Mouse (Mus musculus): ENCODE measurements at regions not wholly inside any gene's neighbourhood (a gene's known extent, or its start where the extent isn't known, plus 50 kb on each side); places are given as distances from the start of the nearest gene placed in this dataset.

- no peaks in the 10 kb centered on the region for H3K9me3 ChIP-seq (ENCODE audit: control insufficient read depth, low read length)
- no peaks in the 10 kb centered on the region for H3K27me3 ChIP-seq (ENCODE audit: control insufficient read depth, insufficient read depth, low read length)
- no peaks in the 10 kb centered on the region for H3K36me3 ChIP-seq (ENCODE audit: control insufficient read depth, insufficient read depth, low read length)
- WGBS: 50% methylated on average over 10 of the region's 10 CpGs
- peak overlapping the region; percentile 26 to 55 for H3K27ac ChIP-seq (replicated peaks in 1 of 2; ENCODE audit: control insufficient read depth in 1 of 2, insufficient read depth in 1 of 2, low read depth in 2 of 2, low read length in 2 of 2)
- H3K4me3 ChIP-seq (ENCODE audit: control insufficient read depth in 1 of 2, insufficient read depth in 1 of 2, low read depth in 1 of 2, low read length in 2 of 2): no peak overlapping the region
- no peak overlapping the region for H3K9ac ChIP-seq (ENCODE audit: low read length)
- 0 out of 2 replicates have a peak, but pooled peaks have one; percentile 43 for ATAC-seq (ENCODE audit: insufficient number of reproducible peaks, insufficient read depth, low FRiP score, low read depth)
- H3K4me1 ChIP-seq (ENCODE audit: control insufficient read depth in 2 of 2, insufficient read depth in 2 of 2, low read length in 2 of 2): peaks cover 3 to 12% of the 10 kb centered on the region in 2 experiments; a peak in 2 of 4 replicates
- no peak overlapping the region for H3K4me2 ChIP-seq (ENCODE audit: low read length)
Measured at GRCm38 (mm10) chr10:17575448-17576332, 147.3 kb upstream of the Cited2 start.

GRCm38 (mm10) chr10:17576333-17576750 is 146.7 kb upstream of the Cited2 start:
- no peak overlapping the region for H3K4me3 ChIP-seq (ENCODE audit: control insufficient read depth in 1 of 2, insufficient read depth in 1 of 2, low read depth in 1 of 2, low read length in 2 of 2)
- no peak overlapping the region for H3K4me2 ChIP-seq (ENCODE audit: low read length)
- ATAC-seq (ENCODE audit: insufficient number of reproducible peaks, insufficient read depth, low FRiP score, low read depth): no peak
- no peaks in the 10 kb centered on the region for H3K27me3 ChIP-seq (ENCODE audit: control insufficient read depth, insufficient read depth, low read length)
- H3K9ac ChIP-seq (ENCODE audit: low read length): no peak overlapping the region
- no peak overlapping the region for H3K27ac ChIP-seq (replicated peaks in 1 of 2; ENCODE audit: control insufficient read depth in 1 of 2, insufficient read depth in 1 of 2, low read depth in 2 of 2, low read length in 2 of 2)
- H3K4me1 ChIP-seq (ENCODE audit: control insufficient read depth in 2 of 2, insufficient read depth in 2 of 2, low read length in 2 of 2): peaks cover 3 to 12% of the 10 kb centered on the region in 2 experiments; a peak in 2 of 4 replicates
- no peaks in the 10 kb centered on the region for H3K36me3 ChIP-seq (ENCODE audit: control insufficient read depth, insufficient read depth, low read length)
- H3K9me3 ChIP-seq (ENCODE audit: control insufficient read depth, low read length): no peaks in the 10 kb centered on the region

GRCm38 (mm10) chr10:17579463-17579862 is 143.6 kb upstream of the Cited2 start:
- no peaks in the 10 kb centered on the region for H3K36me3 ChIP-seq (ENCODE audit: control insufficient read depth, insufficient read depth, low read length)
- 90% methylated on average over 2 of the region's 2 CpGs for WGBS
- no peak overlapping the region for H3K4me2 ChIP-seq (ENCODE audit: low read length)

GRCm38 (mm10) chr10:17584842-17585241 is 138.2 kb upstream of the Cited2 start:
- no peaks in the 10 kb centered on the region for H3K4me1 ChIP-seq (ENCODE audit: control insufficient read depth in 2 of 2, insufficient read depth in 2 of 2, low read length in 2 of 2)
- WGBS: 81% methylated on average over 7 of the region's 7 CpGs
- H3K27ac ChIP-seq (replicated peaks in 1 of 2; ENCODE audit: control insufficient read depth in 1 of 2, insufficient read depth in 1 of 2, low read depth in 2 of 2, low read length in 2 of 2): no peak overlapping the region
- H3K9me3 ChIP-seq (ENCODE audit: control insufficient read depth, low read length): no peaks in the 10 kb centered on the region
- H3K4me2 ChIP-seq (ENCODE audit: low read length): no peak overlapping the region
- H3K27me3 ChIP-seq (ENCODE audit: control insufficient read depth, insufficient read depth, low read length): no peaks in the 10 kb centered on the region
- H3K9ac ChIP-seq (ENCODE audit: low read length): no peak overlapping the region
- H3K36me3 ChIP-seq (ENCODE audit: control insufficient read depth, insufficient read depth, low read length): no peaks in the 10 kb centered on the region
- ATAC-seq (ENCODE audit: insufficient number of reproducible peaks, insufficient read depth, low FRiP score, low read depth): no peak
- no peak overlapping the region for H3K4me3 ChIP-seq (ENCODE audit: control insufficient read depth in 1 of 2, insufficient read depth in 1 of 2, low read depth in 1 of 2, low read length in 2 of 2)

More at GRCm38 (mm10) chr10:17579463-17579862, 143.6 kb upstream of the Cited2 start:
- Histone ChIP-seq H3K4me3 (ENCODE audit: control insufficient read depth in 1 of 2, insufficient read depth in 1 of 2, low read depth in 1 of 2, low read length in 2 of 2) (no peak overlapping the region), H3K9ac (ENCODE audit: low read length) (no peak overlapping the region), H3K27me3 (ENCODE audit: control insufficient read depth, insufficient read depth, low read length) (no peaks in the 10 kb centered on the region), H3K9me3 (ENCODE audit: control insufficient read depth, low read length) (no peaks in the 10 kb centered on the region), H3K27ac (replicated peaks in 1 of 2; ENCODE audit: control insufficient read depth in 1 of 2, insufficient read depth in 1 of 2, low read depth in 2 of 2, low read length in 2 of 2) (no peak overlapping the region), H3K4me1 (ENCODE audit: control insufficient read depth in 2 of 2, insufficient read depth in 2 of 2, low read length in 2 of 2) (peaks cover 3 to 12% of the 10 kb centered on the region in 2 experiments; a peak in 2 of 4 replicates)
- no peak for ATAC-seq (ENCODE audit: insufficient number of reproducible peaks, insufficient read depth, low FRiP score, low read depth)

- H3K36me3 ChIP-seq (ENCODE audit: control insufficient read depth, insufficient read depth, low read length): no peaks in the 10 kb centered on the region
- no peaks in the 10 kb centered on the region for H3K27me3 ChIP-seq (ENCODE audit: control insufficient read depth, insufficient read depth, low read length)
- whole genome bisulfite sequencing: 86% methylated on average over 2 of the region's 2 CpGs
- H3K4me3 ChIP-seq (ENCODE audit: control insufficient read depth in 1 of 2, insufficient read depth in 1 of 2, low read depth in 1 of 2, low read length in 2 of 2): no peak overlapping the region
- ATAC-seq (ENCODE audit: insufficient number of reproducible peaks, insufficient read depth, low FRiP score, low read depth): no peak
- H3K9me3 ChIP-seq (ENCODE audit: control insufficient read depth, low read length): no peaks in the 10 kb centered on the region
- no peaks in the 10 kb centered on the region for H3K4me1 ChIP-seq (ENCODE audit: control insufficient read depth in 2 of 2, insufficient read depth in 2 of 2, low read length in 2 of 2)
- H3K27ac ChIP-seq (replicated peaks in 1 of 2; ENCODE audit: control insufficient read depth in 1 of 2, insufficient read depth in 1 of 2, low read depth in 2 of 2, low read length in 2 of 2): no peak overlapping the region
- H3K9ac ChIP-seq (ENCODE audit: low read length): no peak overlapping the region
- no peak overlapping the region for H3K4me2 ChIP-seq (ENCODE audit: low read length)
Measured at GRCm38 (mm10) chr10:17586910-17587309, 136.1 kb upstream of the Cited2 start.

GRCm38 (mm10) chr10:17589136-17589535 is 133.9 kb upstream of the Cited2 start:
- no peak for ATAC-seq (ENCODE audit: insufficient number of reproducible peaks, insufficient read depth, low FRiP score, low read depth)
- H3K4me3 ChIP-seq (ENCODE audit: control insufficient read depth in 1 of 2, insufficient read depth in 1 of 2, low read depth in 1 of 2, low read length in 2 of 2): no peak overlapping the region
- WGBS: 63% methylated on average over 4 of the region's 4 CpGs
- no peaks in the 10 kb centered on the region for H3K27me3 ChIP-seq (ENCODE audit: control insufficient read depth, insufficient read depth, low read length)
- H3K4me1 ChIP-seq (ENCODE audit: control insufficient read depth in 2 of 2, insufficient read depth in 2 of 2, low read length in 2 of 2): no peaks in the 10 kb centered on the region; a peak in 1 of 4 replicates
- no peaks in the 10 kb centered on the region for H3K36me3 ChIP-seq (ENCODE audit: control insufficient read depth, insufficient read depth, low read length)
- H3K4me2 ChIP-seq (ENCODE audit: low read length): no peak overlapping the region
- no peaks in the 10 kb centered on the region for H3K9me3 ChIP-seq (ENCODE audit: control insufficient read depth, low read length)
- H3K27ac ChIP-seq (replicated peaks in 1 of 2; ENCODE audit: control insufficient read depth in 1 of 2, insufficient read depth in 1 of 2, low read depth in 2 of 2, low read length in 2 of 2): no peak overlapping the region
- no peak overlapping the region for H3K9ac ChIP-seq (ENCODE audit: low read length)

- Histone ChIP-seq H3K4me1 (ENCODE audit: control insufficient read depth in 2 of 2, insufficient read depth in 2 of 2, low read length in 2 of 2) (no peaks in the 10 kb centered on the region; a peak in 1 of 4 replicates), H3K9me3 (ENCODE audit: control insufficient read depth, low read length) (no peaks in the 10 kb centered on the region), H3K4me3 (ENCODE audit: control insufficient read depth in 1 of 2, insufficient read depth in 1 of 2, low read depth in 1 of 2, low read length in 2 of 2) (no peak overlapping the region), H3K27me3 (ENCODE audit: control insufficient read depth, insufficient read depth, low read length) (no peaks in the 10 kb centered on the region), H3K9ac (ENCODE audit: low read length) (no peak overlapping the region), H3K27ac (replicated peaks in 1 of 2; ENCODE audit: control insufficient read depth in 1 of 2, insufficient read depth in 1 of 2, low read depth in 2 of 2, low read length in 2 of 2) (no peak overlapping the region), H3K36me3 (ENCODE audit: control insufficient read depth, insufficient read depth, low read length) (no peaks in the 10 kb centered on the region), H3K4me2 (ENCODE audit: low read length) (no peak overlapping the region)
- no peak for ATAC-seq (ENCODE audit: insufficient number of reproducible peaks, insufficient read depth, low FRiP score, low read depth)
- 28% methylated on average over 1 of the region's 1 CpGs for WGBS
Measured at GRCm38 (mm10) chr10:17590195-17590594, 132.8 kb upstream of the Cited2 start.

Measured in heart, embryonic 14.5 days (tissue).